Mouse (Mus musculus) limb, embryonic 14.5 days (tissue): ENCODE data around the gene Rps18. TPM values are rescaled to one million over a fixed set of nuclear protein-coding genes. Genes with fewer than 3 reads are reported as not detected.
A peak's percentile ranks its signal among the peaks of the same experiment; 100 is the strongest.

Experiments used
- ATAC-seq: fragments of 200-750 bp; cut with Nextera tagmentation; 2 replicates; pipeline ENCODE4 v1.8.0; 2017; ENCODE audit warnings: low read depth, moderate number of reproducible peaks, moderate TSS enrichment; ENCODE audit not compliant: low FRiP score
- DNase-seq: peaks from one replicate; pipeline ENCODE4 v3.0.0-alpha.2; 2015; ENCODE audit warnings: low spot score
- H3K27ac ChIP-seq: fragments of 300-500 bp; sonication (generic); replicated peaks from 2 replicates; pipeline ENCODE4 v1.5.1; 2014; ENCODE audit warnings: low read depth, mild to moderate bottlenecking, low read length, moderate library complexity, mixed read lengths
- H3K27me3 ChIP-seq: fragments of 300-500 bp; sonication (generic); 2 replicates; pipeline ENCODE4 v1.6.1; 2014; ENCODE audit warnings: low read length, mixed read lengths; ENCODE audit not compliant: control insufficient read depth, insufficient read depth
- H3K36me3 ChIP-seq: fragments of 300-500 bp; sonication (generic); 2 replicates; pipeline ENCODE4 v1.6.1; 2014; ENCODE audit warnings: mild to moderate bottlenecking, low read length, moderate library complexity, mixed read lengths; ENCODE audit not compliant: control insufficient read depth, insufficient read depth
- H3K4me1 ChIP-seq: fragments of 300-500 bp; sonication (generic); 2 replicates; pipeline ENCODE4 v1.6.1; 2014; ENCODE audit warnings: antibody characterized with exemption, low read length, mixed read lengths; ENCODE audit not compliant: control insufficient read depth, insufficient read depth
- H3K4me2 ChIP-seq: fragments of 300-500 bp; sonication (generic); replicated peaks from 2 replicates; pipeline ENCODE4 v1.6.1; 2014; ENCODE audit warnings: low read depth, mild to moderate bottlenecking, low read length, moderate library complexity; ENCODE audit not compliant: severe bottlenecking
- H3K4me3 ChIP-seq: fragments of 300-500 bp; sonication (generic); replicated peaks from 2 replicates; pipeline ENCODE4 v1.5.1; 2014; ENCODE audit warnings: low read length
- H3K9ac ChIP-seq: fragments of 300-500 bp; sonication (generic); 2 replicates; pipeline ENCODE4 v1.6.1; 2014; ENCODE audit warnings: mild to moderate bottlenecking, low read depth, low read length, moderate library complexity; ENCODE audit not compliant: severe bottlenecking
- H3K9me3 ChIP-seq: fragments of 300-500 bp; sonication (generic); 2 replicates; pipeline ENCODE4 v1.6.1; 2016; ENCODE audit warnings: low read length; ENCODE audit not compliant: control insufficient read depth
- POLR2A ChIP-seq: fragments of 200-500 bp; IDR thresholded peaks from 2 replicates; pipeline ENCODE4 v1.8.0; 2012; ENCODE audit warnings: inconsistent platforms, mild to moderate bottlenecking, moderate library complexity, borderline replicate concordance; ENCODE audit not compliant: insufficient read depth, insufficient read length; ENCODE audit errors: extremely low read depth
- WGBS: fragments of 180-500 bp; shearing (Covaris S2); extraction: QIAGEN DNeasy Blood & Tissue Kit; methylation state at CpG from one replicate; pipeline ENCODE4 v1.1.7; 2014; 5-methylcytosine and 5-hydroxymethylcytosine counted together
- polyA plus RNA-seq, 2 experiments: library from polyadenylated mRNA; depleted of rRNA in 1 of 2; stranded (reverse) in 1 of 2; unstranded in 1 of 2; fragments of >200 nt; fragmentation: Nextera tagmentation in 1 of 2; extraction: Ambion mirVana in 1 of 2; gene quantifications; 2 replicates each; pipeline versions ENCODE4 v1.2.1 to v1.2.3; 2012 to 2014

Gene Rps18
- polyA plus RNA-seq, 2 experiments, result 1,284 to 2,245 TPM

DNA sequence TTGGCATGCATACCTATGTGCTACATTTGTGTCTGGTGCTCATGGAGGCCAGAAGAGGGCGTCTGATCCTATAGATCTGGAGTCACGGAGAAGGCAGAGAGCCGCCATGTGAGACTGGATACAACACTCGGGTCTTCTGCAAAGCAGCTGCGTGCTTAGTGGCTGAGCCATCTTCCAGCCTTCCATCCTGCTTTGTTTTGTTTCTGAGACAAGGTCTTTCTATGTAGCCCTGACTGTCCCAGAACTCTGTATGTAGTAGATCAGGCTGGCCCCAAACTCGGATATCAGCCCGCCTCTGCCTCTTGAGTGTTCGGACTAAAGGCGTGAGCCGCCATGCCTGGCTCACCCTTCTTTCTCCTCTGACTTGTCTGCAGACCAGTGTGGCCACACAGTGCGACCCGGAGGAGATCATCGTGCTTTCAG lies 40.8 kb downstream of the Rps18 start:
- H3K9me3 ChIP-seq, result no peaks in the 10 kb centered on the region
- no peak for TF ChIP-seq POLR2A
- peak overlapping the region; percentile 44; the same call in 1 of the 2 replicates for H3K4me2 ChIP-seq
- WGBS, result 84% methylated on average over 13 of the region's 13 CpGs
- no peak overlapping the region for H3K9ac ChIP-seq
- no peaks in the 10 kb centered on the region for H3K27me3 ChIP-seq
- no peak for DNase-seq
- H3K4me1 ChIP-seq, result peaks cover 26% of the 10 kb centered on the region
- H3K4me3 ChIP-seq, result peak overlapping the region; percentile 48; the same call in 1 of the 2 replicates
- ATAC-seq, result no peak
- peaks cover 48% of the 10 kb centered on the region for H3K36me3 ChIP-seq
- H3K27ac ChIP-seq, result no peak overlapping the region

DNA sequence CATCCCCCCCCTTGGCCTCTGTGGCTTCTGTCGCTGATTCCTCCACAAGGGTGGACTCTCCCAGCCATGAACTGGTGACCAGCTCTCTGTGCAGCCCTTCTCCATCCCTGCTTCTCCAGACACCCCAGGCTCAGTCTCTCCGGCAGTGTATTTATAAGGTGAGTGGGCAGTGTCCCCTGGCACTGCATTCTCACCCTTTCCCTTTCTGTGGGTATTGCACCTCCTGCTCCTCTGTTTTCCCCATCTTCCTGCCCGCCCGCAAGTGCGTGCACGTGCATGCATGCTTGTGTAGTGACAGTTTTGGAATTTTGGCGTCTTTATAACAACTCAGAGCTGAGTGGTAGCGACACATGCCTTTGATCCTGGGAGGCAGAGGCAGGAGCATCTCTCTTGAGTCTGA lies 41.9 kb downstream of the Rps18 start:
- TF ChIP-seq POLR2A, result no peak
- ATAC-seq, result no peak
- Histone ChIP-seq H3K9ac (no peak overlapping the region), H3K9me3 (no peaks in the 10 kb centered on the region), H3K27me3 (no peaks in the 10 kb centered on the region), H3K4me3 (no peak overlapping the region), H3K4me1 (peaks cover 21% of the 10 kb centered on the region), H3K36me3 (peaks cover 48% of the 10 kb centered on the region), H3K27ac (no peak overlapping the region), H3K4me2 (no peak overlapping the region)
- WGBS, result 96% methylated on average over 8 of the region's 8 CpGs
- no peak for DNase-seq

DNA sequence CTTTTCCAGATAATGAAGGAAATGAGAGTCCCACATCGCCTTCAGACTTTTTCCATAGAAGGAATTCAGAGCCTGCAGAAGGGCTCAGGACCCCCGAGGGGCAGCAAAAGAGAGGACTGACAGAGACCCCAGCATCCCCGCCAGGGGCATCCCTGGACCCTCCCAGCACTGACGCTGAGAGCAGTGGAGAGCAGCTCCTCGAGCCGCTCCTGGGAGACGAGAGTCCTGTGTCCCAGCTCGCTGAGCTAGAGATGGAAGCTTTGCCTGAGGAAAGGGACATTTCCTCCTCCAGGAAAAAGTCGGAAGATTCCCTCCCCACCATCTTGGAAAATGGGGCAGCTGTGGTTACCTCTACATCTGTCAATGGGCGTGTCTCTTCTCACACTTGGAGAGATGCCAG lies 42.5 kb downstream of the Rps18 start:
- no peak for TF ChIP-seq POLR2A
- Histone ChIP-seq H3K27ac (no peak overlapping the region), H3K27me3 (no peaks in the 10 kb centered on the region), H3K4me3 (no peak overlapping the region), H3K9me3 (no peaks in the 10 kb centered on the region), H3K4me1 (peaks cover 19% of the 10 kb centered on the region), H3K9ac (no peak overlapping the region), H3K4me2 (no peak overlapping the region), H3K36me3 (peaks cover 48% of the 10 kb centered on the region)
- DNase-seq (no peak), ATAC-seq (no peak)
- WGBS, result 90% methylated on average over 10 of the region's 10 CpGs

DNA sequence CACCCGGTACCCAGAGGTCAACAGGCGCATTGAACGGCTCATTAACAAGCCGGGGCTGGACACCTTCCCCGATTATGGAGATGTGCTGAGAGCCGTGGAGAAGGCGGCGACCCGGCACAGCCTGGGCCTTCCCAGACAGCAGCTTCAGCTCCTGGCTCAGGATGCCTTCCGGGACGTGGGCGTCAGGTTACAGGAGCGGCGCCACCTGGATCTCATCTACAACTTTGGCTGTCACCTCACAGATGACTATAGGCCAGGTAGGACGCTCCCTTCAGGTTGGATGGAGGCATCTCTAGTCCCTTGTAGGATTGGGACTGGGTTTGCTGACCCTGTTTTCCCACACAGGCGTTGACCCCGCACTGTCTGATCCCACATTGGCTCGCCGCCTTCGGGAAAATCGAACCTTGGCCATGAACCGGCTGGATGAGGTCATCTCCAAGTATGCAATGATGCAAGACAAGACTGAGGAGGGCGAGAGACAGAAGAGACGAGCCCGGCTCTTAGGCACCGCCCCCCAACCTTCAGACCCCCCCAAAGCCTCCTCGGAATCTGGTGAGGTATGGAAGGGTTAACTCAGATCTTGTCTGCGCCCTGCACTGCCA lies 43.9 kb downstream of the Rps18 start:
- Histone ChIP-seq H3K9ac (no peak overlapping the region), H3K27ac (no peak overlapping the region), H3K4me2 (no peak overlapping the region), H3K9me3 (no peaks in the 10 kb centered on the region), H3K4me1 (peaks cover 19% of the 10 kb centered on the region), H3K27me3 (no peaks in the 10 kb centered on the region), H3K4me3 (no peak overlapping the region), H3K36me3 (peaks cover 43% of the 10 kb centered on the region)
- 92% methylated on average over 28 of the region's 28 CpGs for WGBS
- ATAC-seq, result no peak
- DNase-seq, result no peak
- TF ChIP-seq POLR2A, result no peak

DNA sequence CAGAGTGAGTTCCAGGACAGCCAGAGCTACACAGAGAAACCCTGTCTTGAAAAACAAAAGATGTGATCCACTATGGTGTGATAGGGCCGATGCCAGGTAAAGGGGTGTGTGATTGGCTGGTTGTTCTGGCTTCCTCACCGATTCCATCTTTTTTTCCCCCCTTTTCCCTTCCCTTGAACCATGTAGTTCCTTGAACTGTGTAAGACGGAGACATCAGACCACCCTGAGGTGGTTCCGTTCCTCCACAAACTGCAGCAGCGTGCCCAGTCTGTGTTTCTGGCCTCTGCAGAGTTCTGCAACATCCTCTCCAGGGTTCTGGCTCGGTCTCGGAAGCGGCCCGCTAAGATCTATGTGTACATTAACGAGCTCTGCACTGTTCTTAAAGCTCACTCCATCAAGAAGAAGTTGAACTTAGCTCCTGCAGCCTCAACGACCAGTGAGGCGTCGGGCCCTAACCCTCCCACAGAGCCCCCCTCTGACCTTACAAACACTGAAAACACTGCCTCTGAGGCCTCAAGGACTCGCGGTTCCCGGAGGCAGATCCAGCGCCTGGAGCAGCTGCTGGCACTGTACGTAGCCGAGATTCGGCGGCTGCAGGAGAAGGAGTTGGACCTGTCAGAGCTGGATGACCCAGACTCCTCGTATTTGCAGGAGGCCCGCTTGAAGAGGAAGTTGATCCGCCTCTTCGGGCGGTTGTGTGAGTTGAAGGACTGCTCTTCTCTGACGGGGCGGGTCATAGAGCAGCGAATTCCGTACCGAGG lies 44.6 kb downstream of the Rps18 start:
- Histone ChIP-seq H3K9ac (no peak overlapping the region), H3K4me1 (peaks cover 16% of the 10 kb centered on the region), H3K36me3 (peaks cover 43% of the 10 kb centered on the region), H3K9me3 (no peaks in the 10 kb centered on the region), H3K27me3 (no peaks in the 10 kb centered on the region), H3K4me3 (no peak overlapping the region), H3K4me2 (no peak overlapping the region), H3K27ac (no peak overlapping the region)
- ATAC-seq, result no peak
- TF ChIP-seq POLR2A, result no peak
- no peak for DNase-seq
- WGBS, result 93% methylated on average over 31 of the region's 31 CpGs
